Mouse (Mus musculus): ENCODE data around the gene Gm29133.

DNA sequence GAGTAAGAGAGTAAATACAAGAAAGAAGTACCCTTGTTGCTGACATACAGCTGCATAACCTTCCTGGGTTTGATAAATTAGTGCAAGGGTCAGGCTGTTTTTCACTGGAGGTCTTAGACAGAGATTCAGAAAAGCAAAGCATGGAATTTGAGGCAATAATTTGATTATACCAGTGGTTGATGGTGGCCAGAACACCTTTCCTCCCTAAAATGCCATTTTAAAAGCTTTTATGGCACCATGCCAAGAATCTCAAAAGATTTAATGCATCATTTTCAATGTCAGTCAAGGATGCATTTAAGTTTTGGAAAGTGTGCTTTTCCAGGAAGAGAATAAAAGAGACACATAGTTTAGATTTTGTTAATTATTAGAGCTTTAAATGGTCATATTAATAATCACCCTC is 60.0 kb downstream of the Gm29133 start:
- TF ChIP-seq CTCF (IDR thresholded peaks at IDR 0.05; ENCODE audit: low read depth) (no peak), EP300 (IDR thresholded peaks at IDR 0.05; ENCODE audit: low read depth) (no peak)

All from liver, embryonic 14.5 days (tissue).